In the genomic region with DNA sequence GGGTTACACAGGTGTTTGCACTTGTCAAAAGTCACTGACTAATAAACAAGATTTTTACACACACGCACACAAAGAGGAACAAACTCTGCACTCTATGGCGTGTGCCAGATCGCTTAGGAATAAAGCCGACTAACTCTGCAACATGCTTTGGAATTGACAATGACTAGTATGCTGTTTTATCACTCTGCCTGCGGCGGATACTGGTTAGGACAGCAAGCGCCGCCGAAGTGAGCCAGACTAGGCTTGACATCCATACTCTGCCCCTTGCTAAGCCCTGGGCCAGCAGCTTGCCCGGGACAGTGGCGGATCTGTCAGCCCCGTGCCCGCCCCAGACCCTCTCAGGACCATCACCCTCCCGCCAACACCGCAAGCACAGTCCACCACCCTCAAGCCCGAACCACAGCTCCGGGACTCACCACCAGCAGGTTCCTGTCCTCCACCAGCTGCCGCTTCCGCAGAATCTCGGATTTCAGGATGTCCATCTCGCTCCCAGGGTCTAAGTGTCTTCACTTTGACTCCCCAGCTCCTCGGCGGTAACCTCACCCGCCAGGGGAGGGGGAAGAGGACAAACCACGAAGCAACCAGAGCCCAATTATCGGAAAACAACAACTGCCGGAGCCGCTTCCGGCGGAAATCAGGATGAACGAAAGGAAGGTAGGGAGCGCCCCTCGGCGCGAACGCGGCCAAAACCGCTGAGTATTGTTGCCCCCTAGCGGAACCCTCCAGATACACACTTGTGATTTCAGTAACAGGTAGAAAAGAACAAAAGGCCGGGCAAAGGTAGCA, we compare ENCODE assay signal across 7 mouse cellular contexts. TPM values are rescaled to one million over a fixed set of nuclear protein-coding genes. Genes with fewer than 3 reads are reported as not detected.
A peak's percentile ranks its signal among the peaks of the same experiment; 100 is the strongest.
DNase-seq lines count a peak whose midpoint lies in the region; ATAC-seq lines count a peak whose summit lies in the region.

A gene (minus strand): TSS at position 614 of the 786 bp plus-strand sequence.

- peak within 1 kb of the TSS; percentile 76 for H3K4me2 ChIP-seq in midbrain, embryonic 13.5 days (replicated peaks)

- 2% methylated on average over 40 of the region's 40 CpGs for WGBS in embryonic facial prominence, embryonic 10.5 days
- 2% methylated on average over 40 of the region's 40 CpGs for WGBS in limb, embryonic 10.5 days
- 1% methylated on average over 40 of the region's 40 CpGs for WGBS in midbrain, embryonic 13.5 days

- H3K9me3 ChIP-seq in embryonic facial prominence, embryonic 10.5 days: no peaks in the 10 kb centered on the region
- H3K9me3 ChIP-seq in limb, embryonic 10.5 days (replicated peaks): no peaks in the 10 kb centered on the region
- no peaks in the 10 kb centered on the region for H3K9me3 ChIP-seq in midbrain, embryonic 13.5 days

- peak within 1 kb of the TSS; percentile 89 for H3K27ac ChIP-seq in embryonic facial prominence, embryonic 10.5 days (replicated peaks)
- H3K27ac ChIP-seq in limb, embryonic 10.5 days: peak within 1 kb of the TSS; percentile 88
- peak within 1 kb of the TSS; percentile 78 for H3K27ac ChIP-seq in midbrain, embryonic 13.5 days

- peaks cover 11% of the 10 kb centered on the region for H3K36me3 ChIP-seq in embryonic facial prominence, embryonic 10.5 days (replicated peaks)
- peaks cover 17% of the 10 kb centered on the region for H3K36me3 ChIP-seq in limb, embryonic 10.5 days
- peaks cover 10% of the 10 kb centered on the region for H3K36me3 ChIP-seq in midbrain, embryonic 13.5 days

- H3K9ac ChIP-seq in midbrain, embryonic 13.5 days (replicated peaks): peak within 1 kb of the TSS; percentile 94

- peak; percentile 88 for ATAC-seq in granulocyte monocyte progenitor cell, adult 5-6 weeks (replicated peaks; ENCODE audit: poor library complexity, severe bottlenecking)
- ATAC-seq in midbrain, embryonic 13.5 days: peak; percentile 95

- peaks cover 17% of the 10 kb centered on the region for H3K4me1 ChIP-seq in embryonic facial prominence, embryonic 10.5 days
- H3K4me1 ChIP-seq in limb, embryonic 10.5 days: peaks cover 9% of the 10 kb centered on the region
- H3K4me1 ChIP-seq in midbrain, embryonic 13.5 days (replicated peaks): peaks cover 18% of the 10 kb centered on the region

- no peaks in the 10 kb centered on the region for H3K27me3 ChIP-seq in embryonic facial prominence, embryonic 10.5 days (replicated peaks; ENCODE audit: low read depth, poor library complexity, severe bottlenecking)
- H3K27me3 ChIP-seq in limb, embryonic 10.5 days (ENCODE audit: low read depth, poor library complexity, severe bottlenecking): no peaks in the 10 kb centered on the region
- no peaks in the 10 kb centered on the region for H3K27me3 ChIP-seq in midbrain, embryonic 13.5 days

- DNase-seq in adrenal gland, postnatal 10 days: peak; percentile 93
- peak; percentile 92 for DNase-seq in embryonic facial prominence, embryonic 10.5 days (ENCODE audit: low spot score)
- DNase-seq in kidney, adult 11 months: peak; percentile 82
- DNase-seq in limb, embryonic 10.5 days (ENCODE audit: low spot score): peak; percentile 96
- DNase-seq in spleen, adult 12 weeks (ENCODE audit: low spot score): peak; percentile 87

- H3K4me3 ChIP-seq in embryonic facial prominence, embryonic 10.5 days: peak within 1 kb of the TSS; percentile 95
- peak within 1 kb of the TSS; percentile 87 for H3K4me3 ChIP-seq in limb, embryonic 10.5 days
- peak within 1 kb of the TSS; percentile 96 for H3K4me3 ChIP-seq in midbrain, embryonic 13.5 days (replicated peaks)

RNA-seq across cellular contexts. Expression of the gene that starts here (rescaled TPM):
- 10 to 100 TPM; 34.6 to 40.0 TPM for total RNA-seq in adrenal gland, postnatal 10 days (2021)
- 38.0 and 38.4 TPM in 2 replicates for polyA plus RNA-seq in embryonic facial prominence, embryonic 10.5 days (2016; fragmentation: Nextera tagmentation; extraction: Ambion mirVana)
- total RNA-seq in granulocyte monocyte progenitor cell, adult 5-6 weeks (2014; fragmentation: Nextera tagmentation): 36.8 and 38.4 TPM in 2 replicates
- 42.6 and 66.3 TPM in 2 replicates for total RNA-seq in granulocyte monocyte progenitor cell, adult 5-6 weeks (2017)
- 37.5 and 42.1 TPM in 2 replicates for polyA plus RNA-seq in limb, embryonic 10.5 days (2016; fragmentation: Nextera tagmentation; extraction: Ambion mirVana)
- 51.4 and 54.0 TPM in 2 replicates for polyA plus RNA-seq in midbrain, embryonic 13.5 days (2015; fragmentation: Nextera tagmentation; extraction: Ambion mirVana)

Comparison
In these comparisons a context has a peak if more than half of its experiments do, and no peak if none do; other contexts are left out.
1. Peak in every context shown above with its lines: DNase-seq, ATAC-seq, H3K4me3 ChIP-seq and H3K27ac ChIP-seq.